Mouse (Mus musculus): ENCODE measurements around the gene Zbtb1. TPM values are rescaled to one million over a fixed set of nuclear protein-coding genes. Genes with fewer than 3 reads are reported as not detected.
"Not testable (repeated sequence)": the region's sequence is repeated elsewhere in the genome, so short reads cannot be mapped to it uniquely, and the experiment has no call there.

The Zbtb1 gene
- total RNA-seq, 2 experiments from 2014 or later: 4.1 TPM

GRCm38 (mm10) chr12:76434111-76434510, 64.0 kb downstream of the Zbtb1 start:
- intact Hi-C loops (cut with DNase I): no loop called here
- DNase-seq (ENCODE audit: extremely low spot score in 1 of 2, low spot score in 2 of 2): no peak

- intact Hi-C loops (cut with DNase I): no loop called here
- DNase-seq (ENCODE audit: extremely low spot score in 1 of 2, low spot score in 2 of 2): no peak
Observed at GRCm38 (mm10) chr12:76435084-76435483, 65.0 kb downstream of the Zbtb1 start.

- intact Hi-C loops (cut with DNase I): no loop called here
- DNase-seq (ENCODE audit: extremely low spot score in 1 of 2, low spot score in 2 of 2): no peak
Observed at GRCm38 (mm10) chr12:76435549-76435948, 65.5 kb downstream of the Zbtb1 start.

- intact Hi-C loops (cut with DNase I); DNase-seq (ENCODE audit: extremely low spot score in 1 of 2, low spot score in 2 of 2): not testable (repeated sequence)
Observed at GRCm38 (mm10) chr12:76443488-76443887, 73.4 kb downstream of the Zbtb1 start.

- intact Hi-C loops (cut with DNase I): no loop called here
- no peak for DNase-seq (ENCODE audit: extremely low spot score in 1 of 2, low spot score in 2 of 2)
Observed at GRCm38 (mm10) chr12:76444359-76444772, 74.3 kb downstream of the Zbtb1 start.

- intact Hi-C loops (cut with DNase I): no loop called here
- no peak for DNase-seq (ENCODE audit: extremely low spot score in 1 of 2, low spot score in 2 of 2)
Observed at GRCm38 (mm10) chr12:76444862-76445261, 74.8 kb downstream of the Zbtb1 start.

- no peak for DNase-seq (ENCODE audit: extremely low spot score in 1 of 2, low spot score in 2 of 2)
- intact Hi-C loops (cut with DNase I): no loop called here
Observed at GRCm38 (mm10) chr12:76446201-76446600, 76.1 kb downstream of the Zbtb1 start.

Other genes with a start within 250 kb of the Zbtb1 start
- under 1 TPM; 0.15 to 0.20 TPM for gene Esr2, start 193.0 kb upstream of the Zbtb1 start, total RNA-seq (2021)
- not detected for gene Tex21, start 123.5 kb upstream of the Zbtb1 start, total RNA-seq (2021)
- gene Mthfd1, start 115.0 kb upstream of the Zbtb1 start, total RNA-seq (2021): 10 to 100 TPM; 34.1 to 36.9 TPM
- gene Akap5, start 45.4 kb upstream of the Zbtb1 start, total RNA-seq (2021): 10 to 100 TPM; 77.9 to 81.6 TPM
- gene Zbtb25, start 664 bp upstream of the Zbtb1 start, total RNA-seq (2021): 10 to 100 TPM; 17.2 to 18.0 TPM
- gene Hspa2, start 33.9 kb downstream of the Zbtb1 start, total RNA-seq (2021): 10 to 100 TPM; 31.8 to 40.4 TPM
- 1 to 10 TPM in 1 of 2 experiments, under 1 TPM in 1; 0.55 to 1.1 TPM for gene Ppp1r36, start 47.3 kb downstream of the Zbtb1 start, total RNA-seq (2021)
- gene Plekhg3, start 160.6 kb downstream of the Zbtb1 start, total RNA-seq (2021): 1 to 10 TPM; 3.8 to 4.8 TPM

Measured in left cerebral cortex, postnatal 10 days (tissue).